Mouse (Mus musculus) fat pad, adult 2 months (tissue): ENCODE measurements around the gene Stox2.

Source experiments
- DNase-seq: peaks from one replicate; pipeline ENCODE4 v3.0.0-alpha.2; 2011; ENCODE audit warnings: low read depth, low spot score; ENCODE audit errors: extremely low read depth

Stox2 gene

DNA sequence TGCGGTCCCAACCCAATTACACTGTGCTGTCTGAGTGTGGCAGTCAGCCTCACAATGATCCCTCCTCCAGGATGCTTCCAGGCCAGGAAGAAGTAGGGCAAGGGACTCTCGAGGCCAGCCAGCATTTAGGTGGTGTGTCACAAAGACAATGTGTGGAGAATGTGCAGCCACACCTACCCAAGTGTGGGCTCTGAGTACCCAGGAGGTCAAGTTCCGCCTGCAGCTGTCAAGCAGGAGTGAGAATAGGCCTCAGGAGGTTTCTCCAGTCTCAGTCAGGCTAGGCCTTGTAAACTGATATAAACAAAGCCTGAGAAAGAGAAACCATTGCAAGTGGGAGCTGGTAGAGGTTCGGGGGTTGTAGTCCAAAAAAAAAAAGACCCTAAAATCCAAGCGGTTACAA lies 139.8 kb downstream of the Stox2 start:
- no peak for DNase-seq

DNA sequence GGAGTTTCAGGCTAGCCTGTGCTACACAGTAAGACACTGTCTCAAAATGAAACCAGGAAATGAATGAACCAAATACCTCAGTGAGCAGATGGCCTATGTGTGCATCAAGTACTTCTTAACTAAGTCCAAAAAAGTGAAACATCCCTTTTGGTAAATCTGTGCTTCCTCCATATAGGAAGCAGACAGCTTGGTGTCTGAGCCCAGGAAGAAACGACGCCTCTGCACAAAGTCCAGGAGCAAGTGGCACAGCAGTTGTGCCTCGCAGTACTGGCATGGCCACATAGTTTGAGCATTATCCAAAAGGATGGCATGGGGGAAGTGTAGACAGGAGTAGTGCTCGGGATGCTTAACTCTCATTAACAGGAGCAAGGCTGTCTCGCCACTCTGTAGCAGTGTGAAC lies 140.3 kb downstream of the Stox2 start:
- DNase-seq, result no peak

DNA sequence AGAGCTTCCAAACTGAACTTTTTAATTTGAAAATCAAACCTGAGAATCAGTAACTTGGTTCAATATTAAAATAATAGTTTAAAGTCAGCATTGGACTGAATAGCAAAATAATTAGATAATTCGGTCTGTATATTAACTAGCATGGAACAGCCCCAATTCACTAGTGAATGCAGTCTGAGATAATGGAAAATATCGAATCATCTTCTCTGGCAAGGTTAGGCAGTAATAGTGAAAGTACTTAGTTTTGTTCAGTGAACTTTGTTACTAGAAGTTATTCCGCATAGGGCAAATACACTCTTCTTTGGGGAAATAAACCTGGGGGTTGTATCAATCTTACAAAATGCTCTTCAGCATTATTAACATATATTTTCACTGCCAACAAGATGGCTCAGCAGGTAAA lies 147.7 kb downstream of the Stox2 start:
- no peak for DNase-seq

DNA sequence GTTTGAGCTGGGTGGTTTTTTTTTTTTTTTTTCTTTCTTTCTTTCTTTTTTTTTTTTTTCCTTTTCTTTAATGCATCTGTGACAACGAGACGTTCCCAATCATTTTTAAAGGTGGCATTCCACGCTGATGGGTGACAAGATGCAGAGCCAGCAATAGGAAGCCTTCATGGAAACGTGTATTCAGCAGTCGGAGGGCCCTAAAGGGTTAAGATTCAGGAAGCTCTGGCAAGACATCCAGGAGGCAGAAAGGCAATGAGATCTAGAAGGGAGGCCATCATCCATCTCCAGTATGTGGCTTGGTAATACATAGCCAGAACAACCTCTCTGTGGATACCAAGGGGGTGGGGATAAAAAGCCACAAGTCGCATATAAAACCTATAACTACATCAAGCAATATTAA lies 156.5 kb downstream of the Stox2 start:
- no peak for DNase-seq

- DNase-seq, result no peak
Measured at GRCm38 (mm10) chr8:47288866-47289541, 157.2 kb downstream of the Stox2 start.

- no peak for DNase-seq
Measured at GRCm38 (mm10) chr8:47288131-47288865, 157.9 kb downstream of the Stox2 start.

DNA sequence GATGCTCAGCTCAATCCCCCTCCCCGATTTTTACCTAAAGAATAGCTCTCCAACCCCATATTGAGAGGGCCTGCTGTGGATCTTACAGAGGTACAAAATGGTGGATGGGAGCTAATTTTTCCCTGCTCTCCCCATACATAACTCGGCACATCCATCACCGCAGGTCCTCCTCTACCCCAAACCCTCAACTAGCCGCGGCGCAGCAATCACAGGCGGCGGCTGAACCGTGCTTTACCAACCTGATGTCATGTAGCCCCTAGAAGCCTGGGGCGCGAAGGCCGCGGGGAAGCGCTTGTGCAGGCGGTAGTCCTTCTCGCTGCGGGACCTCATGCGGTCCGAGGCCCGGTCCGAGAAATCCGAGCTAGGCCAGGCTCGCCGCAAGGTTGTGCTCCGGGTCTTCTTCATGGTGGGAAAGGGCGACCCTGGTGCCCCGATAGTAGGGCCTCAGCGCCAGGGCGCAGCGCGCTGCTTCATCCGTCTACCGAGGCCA lies 158.5 kb downstream of the Stox2 start:
- DNase-seq, result no peak

- DNase-seq, result no peak
Measured at GRCm38 (mm10) chr8:47287201-47287621, 159.0 kb downstream of the Stox2 start.

DNA sequence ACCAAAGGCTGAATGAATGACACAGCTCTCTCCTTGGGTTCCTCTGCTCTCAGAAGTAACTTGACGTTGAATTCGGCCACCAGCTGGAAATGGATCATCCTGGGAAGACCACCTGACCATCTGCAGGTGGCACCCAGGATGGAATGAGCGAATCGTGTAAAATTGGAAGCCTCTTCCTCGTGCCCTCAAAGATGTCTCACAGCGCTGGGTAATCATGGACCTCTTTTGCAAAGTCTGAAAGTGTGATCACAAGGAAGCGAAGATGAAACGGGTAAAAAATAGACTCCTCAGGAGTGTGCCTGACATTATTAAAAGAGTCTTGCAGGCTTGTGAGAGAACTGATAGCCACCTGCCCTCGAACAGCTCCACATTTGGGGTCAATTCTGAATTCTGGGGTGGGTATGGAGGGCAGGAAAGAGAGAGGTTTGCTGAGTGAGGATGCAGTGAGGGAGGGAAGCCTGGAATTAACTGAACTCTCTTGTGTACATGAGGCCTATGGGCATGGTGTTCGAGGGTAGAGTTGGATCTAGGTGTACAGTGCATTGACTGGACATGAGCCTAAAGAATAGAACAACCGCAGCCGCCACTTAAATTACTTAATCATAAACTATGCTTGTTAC lies 160.0 kb downstream of the Stox2 start:
- no peak for DNase-seq

DNA sequence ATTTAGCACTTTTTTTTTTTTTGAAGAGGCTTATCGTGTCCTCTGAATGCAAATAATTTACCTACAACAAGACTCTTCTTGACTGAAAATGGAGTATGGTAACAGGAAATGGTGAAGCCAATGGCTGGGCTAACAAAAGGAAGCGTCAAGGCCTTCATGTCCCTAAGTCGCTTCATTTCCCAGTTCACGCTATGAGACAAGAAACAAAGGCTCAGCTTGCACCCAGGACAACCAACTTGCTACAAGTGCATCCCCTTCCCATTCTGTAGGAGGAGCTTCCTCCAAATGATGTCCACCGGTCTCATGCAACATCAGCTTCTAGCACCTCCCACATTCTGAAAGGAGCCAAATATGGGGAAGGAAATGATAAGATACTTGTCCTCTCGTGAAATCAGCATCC lies 160.7 kb downstream of the Stox2 start:
- no peak for DNase-seq

- no peak for DNase-seq
Measured at GRCm38 (mm10) chr8:47284329-47285326, 161.5 kb downstream of the Stox2 start.

- no peak for DNase-seq
Measured at GRCm38 (mm10) chr8:47279898-47280297, 166.3 kb downstream of the Stox2 start.

DNA sequence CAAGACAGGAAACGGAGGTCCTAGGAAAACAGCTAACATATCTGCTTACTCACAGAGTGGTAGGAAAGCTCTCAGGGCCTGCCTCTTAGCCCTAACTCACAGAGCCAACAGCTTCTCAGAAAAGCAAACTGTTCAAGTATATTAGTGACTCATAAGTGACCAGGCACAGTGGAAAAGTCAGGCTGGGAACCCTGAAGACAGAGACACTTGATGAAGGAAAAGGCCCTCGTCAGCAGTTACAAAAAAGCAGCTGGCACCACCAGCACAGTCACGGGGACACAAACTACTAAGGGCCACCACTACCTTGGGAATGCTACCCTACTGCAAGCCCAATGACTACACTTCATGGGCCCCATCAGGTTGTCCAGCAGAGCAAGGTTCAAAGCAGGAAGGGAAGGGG lies 168.0 kb downstream of the Stox2 start:
- DNase-seq, result no peak

DNA sequence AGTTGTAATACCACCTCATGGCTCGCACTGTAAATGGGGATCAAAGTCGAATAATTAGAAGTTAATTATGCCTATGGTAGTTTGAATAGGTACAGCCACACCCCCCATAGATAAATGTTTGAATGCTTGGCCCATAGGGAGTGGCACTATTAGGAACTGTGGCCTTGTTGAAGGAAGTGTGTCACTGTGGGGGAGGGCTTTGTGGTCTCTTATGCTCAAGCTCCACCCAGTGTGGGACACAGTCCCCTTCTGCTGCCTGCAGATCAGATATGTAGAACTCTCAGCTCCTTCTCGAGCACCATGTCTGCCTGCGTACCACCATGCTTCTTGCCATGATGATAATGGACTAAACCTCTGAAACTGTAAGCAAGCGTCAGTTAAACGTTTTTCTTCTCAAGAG lies 177.2 kb downstream of the Stox2 start:
- DNase-seq, result no peak

- DNase-seq, result no peak
Measured at GRCm38 (mm10) chr8:47268062-47268822, 177.9 kb downstream of the Stox2 start.

GRCm38 (mm10) chr8:47263070-47263843 lies 182.9 kb downstream of the Stox2 start:
- no peak for DNase-seq

- DNase-seq, result no peak
Measured at GRCm38 (mm10) chr8:47260751-47261474, 185.2 kb downstream of the Stox2 start.

GRCm38 (mm10) chr8:47250832-47251231 lies 195.3 kb downstream of the Stox2 start:
- no peak for DNase-seq

DNA sequence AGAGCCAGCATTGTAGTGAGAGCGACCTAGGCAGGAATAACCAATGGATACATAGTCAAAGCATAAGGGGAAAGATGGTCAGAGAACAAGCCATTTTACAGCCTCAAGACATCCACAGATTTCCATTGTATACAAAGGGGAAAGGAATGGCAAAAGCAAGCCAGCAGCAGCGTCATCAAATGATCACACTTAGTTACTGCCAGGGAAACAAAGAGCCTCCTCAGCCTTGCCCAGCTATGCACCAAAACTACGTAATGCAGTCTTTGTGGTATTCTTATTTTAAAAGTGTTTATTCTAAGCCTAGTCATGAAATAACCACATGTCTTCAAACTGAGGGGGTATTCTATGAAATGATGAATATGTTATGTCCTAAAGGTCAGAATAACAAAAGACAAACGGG lies 201.0 kb downstream of the Stox2 start:
- no peak for DNase-seq
